Comparison of ENCODE assay signal across 7 mouse cellular contexts in the genomic region with DNA sequence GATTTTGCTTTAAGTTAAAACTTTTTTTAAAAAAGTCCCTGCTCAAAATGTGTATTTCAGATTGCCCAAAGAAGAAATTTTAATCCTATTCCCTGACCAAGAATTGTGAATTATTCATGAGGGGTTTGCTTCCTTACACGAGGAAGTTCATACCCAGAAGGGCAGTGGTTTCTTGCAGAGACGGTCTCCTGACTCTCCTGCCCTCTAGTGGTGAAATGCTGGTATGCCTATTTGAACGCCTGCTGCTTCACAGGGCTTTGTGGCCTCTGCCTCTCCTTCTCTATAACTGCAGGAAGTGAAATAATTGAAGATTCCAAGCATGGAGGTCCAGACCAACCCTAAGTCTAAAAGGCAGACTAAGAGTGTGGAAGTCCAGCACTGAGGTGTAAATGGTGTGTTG.
A peak's percentile ranks its signal among the peaks of the same experiment; 100 is the strongest.
DNase-seq lines count a peak whose midpoint lies in the region; ATAC-seq and TF ChIP-seq lines count a peak whose summit lies in the region.

No protein-coding gene starts in this region.

- WGBS in lung, postnatal 0 days, result 14% methylated on average over 3 of the region's 3 CpGs

- DNase-seq in A20 (ENCODE audit: low read depth, low spot score), result peak; percentile 81
- DNase-seq in ES-CJ7 (ENCODE audit: low read depth, low spot score), result peak; percentile 89
- peak; percentile 37 to 46 for DNase-seq in cerebellum, adult 18-20 months
- peak; percentile 19 to 38 for DNase-seq in frontal cortex, postnatal 25 days (ENCODE audit: low spot score in 2 of 2)
- DNase-seq in kidney, postnatal 14 days, result peak; percentile 83
- peak; percentile 72 for DNase-seq in lung, postnatal 0 days (ENCODE audit: low spot score)
- DNase-seq in right cerebral cortex, postnatal 14 days, result peak; percentile 57

- H3K4me1 ChIP-seq in lung, postnatal 0 days (ENCODE audit: insufficient read depth, low read depth, low read length), result no peaks in the 10 kb centered on the region

- TF ChIP-seq EP300 in lung, postnatal 0 days (IDR thresholded peaks at IDR 0.05), result no peak

- H3K9me3 ChIP-seq in lung, postnatal 0 days (ENCODE audit: low read length), result no peaks in the 10 kb centered on the region; the same call in 1 of the 2 replicates

- no peaks in the 10 kb centered on the region for H3K27me3 ChIP-seq in lung, postnatal 0 days (replicated peaks; ENCODE audit: insufficient read depth, low read length)

- no peak overlapping the region for H3K27ac ChIP-seq in lung, postnatal 0 days (ENCODE audit: low read length)

- TF ChIP-seq CTCF in lung, postnatal 0 days (IDR thresholded peaks at IDR 0.05), result peak; percentile 93

- H3K4me2 ChIP-seq in lung, postnatal 0 days (replicated peaks; ENCODE audit: low read depth, low read length), result no peak overlapping the region

- H3K4me3 ChIP-seq in lung, postnatal 0 days (ENCODE audit: low read depth, low read length), result no peak overlapping the region

- H3K36me3 ChIP-seq in lung, postnatal 0 days (ENCODE audit: insufficient read depth, low read length), result no peaks in the 10 kb centered on the region

- no peak overlapping the region for H3K9ac ChIP-seq in lung, postnatal 0 days (replicated peaks; ENCODE audit: low read depth)

- no peak for ATAC-seq in lung, postnatal 0 days

Comparison
In these comparisons a context has a peak if more than half of its experiments do, and no peak if none do; other contexts are left out.
1. DNase-seq: peak in every context shown above with its lines; median percentile 89 in ES-CJ7; 83 in kidney, postnatal 14 days; 81 in A20; 72 in lung, postnatal 0 days; 57 in right cerebral cortex, postnatal 14 days; 42 in cerebellum, adult 18-20 months; 28 in frontal cortex, postnatal 25 days.